Mouse (Mus musculus): ENCODE data around the gene Sytl2. TPM values are rescaled to one million over a fixed set of nuclear protein-coding genes. Genes with fewer than 3 reads are reported as not detected.
A peak's percentile ranks its signal among the peaks of the same experiment; 100 is the strongest.

Sytl2 gene
- 0.97 and 1.2 TPM in 2 replicates for polyA plus RNA-seq (2015; fragmentation: Nextera tagmentation; extraction: Ambion mirVana)

DNA sequence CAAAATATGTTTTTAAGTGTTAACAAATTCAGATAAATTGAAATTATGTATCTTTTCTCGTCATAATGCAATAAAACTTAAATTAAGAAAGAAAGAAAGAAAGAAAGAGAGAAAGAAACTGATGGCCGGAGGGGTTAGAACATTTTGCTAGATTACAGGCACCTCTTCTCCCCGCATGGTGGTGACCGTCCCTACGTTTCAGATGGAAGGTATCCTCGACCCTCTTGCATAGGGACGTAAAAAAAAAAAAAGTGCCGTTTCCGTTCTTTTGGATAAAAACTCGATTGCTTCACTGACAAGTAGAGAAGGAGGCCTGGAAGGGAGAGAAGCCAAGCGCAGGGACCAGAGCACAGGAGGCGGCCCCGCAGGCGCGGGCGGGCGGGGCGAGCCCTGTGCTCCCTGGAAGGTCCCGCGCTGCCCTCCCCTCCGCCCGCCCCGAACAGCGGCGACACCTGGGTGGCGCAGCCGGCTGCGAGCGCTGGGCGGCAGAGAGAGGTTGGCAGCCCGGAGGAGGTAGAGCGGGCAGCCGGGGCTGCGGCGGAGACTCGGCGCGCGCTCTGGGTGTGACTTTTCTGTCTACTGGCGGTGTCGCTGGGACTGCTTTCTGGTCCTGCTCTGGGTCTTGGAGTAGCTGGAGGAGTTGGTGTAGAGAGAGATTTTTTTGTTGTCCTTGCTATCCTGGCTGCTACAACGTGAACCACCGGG lies at the start of gene Sytl2:
Sytl2 (plus strand) TSS at position 311 of the 705 bp plus-strand sequence.
- Histone ChIP-seq H3K27me3 (peaks cover 3% of the 10 kb centered on the region; the same call in 1 of the 2 replicates), H3K4me1 (peaks cover 11% of the 10 kb centered on the region), H3K36me3 (no peaks in the 10 kb centered on the region), H3K9me3 (no peaks in the 10 kb centered on the region), H3K4me3 (peak within 1 kb of the TSS; percentile 67), H3K9ac (replicated peaks) (peak within 1 kb of the TSS; percentile 66), H3K4me2 (replicated peaks) (peak within 1 kb of the TSS; percentile 100), H3K27ac (replicated peaks) (no peak within 1 kb of the TSS)
- WGBS = under 1% methylated on average over 43 of the region's 43 CpGs
- peak; percentile 89 for ATAC-seq (replicated peaks)

DNA sequence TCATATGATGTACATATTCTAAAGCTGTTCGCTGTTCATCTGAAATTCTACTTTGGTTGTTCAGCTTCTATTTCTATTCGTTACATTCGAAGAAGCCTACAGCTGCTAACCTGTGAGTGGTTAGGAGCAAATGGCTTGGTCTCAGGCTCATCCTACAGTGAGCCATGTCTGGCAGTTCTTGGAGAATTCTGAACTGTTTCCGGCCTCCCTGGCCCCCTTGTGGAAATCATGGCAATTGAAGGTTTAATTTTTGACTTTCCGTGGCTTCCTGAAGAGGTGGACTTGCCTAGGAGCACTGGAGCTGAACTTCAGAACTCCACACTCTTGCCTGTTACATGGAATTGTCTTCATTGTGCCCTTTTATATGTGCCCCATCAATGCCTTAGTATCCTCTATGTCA lies 49.1 kb upstream of the Sytl2 start:
- H3K4me3 ChIP-seq = no peak overlapping the region
- H3K4me1 ChIP-seq = no peaks in the 10 kb centered on the region
- no peak overlapping the region for H3K4me2 ChIP-seq (replicated peaks)
- no peaks in the 10 kb centered on the region for H3K27me3 ChIP-seq
- WGBS = 73% methylated on average over 5 of the region's 5 CpGs
- no peaks in the 10 kb centered on the region for H3K36me3 ChIP-seq
- no peaks in the 10 kb centered on the region for H3K9me3 ChIP-seq
- H3K27ac ChIP-seq (replicated peaks) = no peak overlapping the region
- no peak for ATAC-seq (replicated peaks)
- H3K9ac ChIP-seq (replicated peaks) = no peak overlapping the region

DNA sequence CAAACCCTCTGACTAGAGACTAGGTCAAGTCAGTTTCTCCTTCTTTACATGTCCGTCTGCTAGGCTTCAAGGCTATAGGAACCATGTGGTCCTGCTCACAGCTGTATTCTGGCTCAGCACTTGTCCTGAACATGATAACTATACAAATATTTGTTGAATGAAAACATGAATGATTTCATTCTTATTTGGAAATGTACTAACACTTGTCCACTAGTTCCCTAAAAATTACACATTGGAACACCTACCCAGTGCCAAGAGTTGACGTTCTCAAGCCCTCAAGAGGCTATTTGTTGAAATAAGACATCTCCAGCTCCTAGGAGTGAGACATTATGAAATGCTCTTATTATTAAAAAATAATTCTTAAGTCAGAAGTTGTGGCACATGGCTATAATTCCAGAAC lies 43.4 kb upstream of the Sytl2 start:
- Histone ChIP-seq H3K27me3 (no peaks in the 10 kb centered on the region), H3K27ac (replicated peaks) (no peak overlapping the region), H3K4me3 (no peak overlapping the region), H3K9ac (replicated peaks) (no peak overlapping the region), H3K36me3 (no peaks in the 10 kb centered on the region), H3K4me1 (peaks cover 14% of the 10 kb centered on the region), H3K9me3 (no peaks in the 10 kb centered on the region), H3K4me2 (replicated peaks) (no peak overlapping the region)
- no peak for ATAC-seq (replicated peaks)
- 92% methylated on average over 2 of the region's 2 CpGs for WGBS

DNA sequence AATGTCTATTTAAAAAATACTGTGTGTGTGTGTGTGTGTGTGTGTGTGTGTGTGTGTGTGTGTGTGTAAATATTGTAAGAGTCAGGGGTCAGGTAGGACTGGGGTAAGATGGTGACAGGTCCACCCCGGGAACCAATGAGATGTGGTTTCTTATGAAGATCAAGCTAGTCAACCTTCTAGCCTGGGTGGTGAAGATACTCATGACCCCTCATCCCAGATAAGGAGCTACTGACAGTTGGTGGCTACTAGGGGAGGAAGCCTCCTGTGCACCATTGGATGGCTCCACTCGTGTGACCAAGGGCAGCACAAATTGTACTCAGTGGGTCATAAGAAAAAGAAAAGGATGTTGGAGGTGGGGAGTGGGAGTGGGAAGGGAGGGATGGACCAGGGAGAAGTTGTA lies 42.2 kb upstream of the Sytl2 start:
- no peak for ATAC-seq (replicated peaks)
- Histone ChIP-seq H3K4me3 (no peak overlapping the region), H3K4me2 (replicated peaks) (no peak overlapping the region), H3K9me3 (no peaks in the 10 kb centered on the region), H3K27ac (replicated peaks) (no peak overlapping the region), H3K9ac (replicated peaks) (no peak overlapping the region), H3K4me1 (peaks cover 14% of the 10 kb centered on the region), H3K27me3 (no peaks in the 10 kb centered on the region), H3K36me3 (no peaks in the 10 kb centered on the region)
- WGBS = 91% methylated on average over 2 of the region's 2 CpGs

DNA sequence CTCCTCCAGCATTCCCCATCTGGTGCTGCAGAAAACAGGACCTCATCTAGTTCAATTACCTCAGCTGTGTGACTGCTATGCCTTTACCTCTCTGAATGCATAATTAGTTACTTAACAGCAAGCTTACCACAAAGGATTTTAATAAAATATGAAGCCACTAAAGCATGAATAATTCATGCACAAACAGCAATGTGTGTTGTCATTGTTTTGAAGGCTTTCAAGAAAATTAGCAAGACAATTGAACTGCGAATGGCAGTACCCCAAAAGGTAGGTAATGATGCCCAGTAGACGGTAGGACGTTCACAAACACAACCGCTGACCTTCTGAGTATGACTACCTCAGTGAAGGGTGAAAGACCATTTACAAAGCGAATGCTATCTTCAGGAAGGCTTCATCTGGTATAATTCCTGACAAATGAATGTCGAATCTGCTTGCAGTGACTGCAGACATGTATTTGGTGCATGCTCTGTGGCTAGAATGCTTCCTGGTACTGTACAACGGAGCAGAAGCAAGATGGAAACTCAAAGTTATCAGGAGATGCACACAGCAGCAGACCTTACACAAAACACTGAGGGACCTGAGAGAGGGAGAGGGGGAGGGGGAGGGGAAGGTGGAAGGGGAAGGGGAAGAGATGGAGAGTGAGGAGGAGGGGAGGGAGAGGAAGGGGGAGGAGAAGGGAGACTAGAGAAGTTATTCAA lies 40.0 kb upstream of the Sytl2 start:
- Histone ChIP-seq H3K4me1 (peaks cover 18% of the 10 kb centered on the region), H3K4me2 (replicated peaks) (peak overlapping the region; percentile 40), H3K4me3 (no peak overlapping the region), H3K27ac (replicated peaks) (peak overlapping the region; percentile 89), H3K9ac (replicated peaks) (no peak overlapping the region), H3K36me3 (no peaks in the 10 kb centered on the region), H3K9me3 (no peaks in the 10 kb centered on the region), H3K27me3 (no peaks in the 10 kb centered on the region)
- WGBS = 10% methylated on average over 7 of the region's 7 CpGs
- peak; percentile 81 for ATAC-seq (replicated peaks)

DNA sequence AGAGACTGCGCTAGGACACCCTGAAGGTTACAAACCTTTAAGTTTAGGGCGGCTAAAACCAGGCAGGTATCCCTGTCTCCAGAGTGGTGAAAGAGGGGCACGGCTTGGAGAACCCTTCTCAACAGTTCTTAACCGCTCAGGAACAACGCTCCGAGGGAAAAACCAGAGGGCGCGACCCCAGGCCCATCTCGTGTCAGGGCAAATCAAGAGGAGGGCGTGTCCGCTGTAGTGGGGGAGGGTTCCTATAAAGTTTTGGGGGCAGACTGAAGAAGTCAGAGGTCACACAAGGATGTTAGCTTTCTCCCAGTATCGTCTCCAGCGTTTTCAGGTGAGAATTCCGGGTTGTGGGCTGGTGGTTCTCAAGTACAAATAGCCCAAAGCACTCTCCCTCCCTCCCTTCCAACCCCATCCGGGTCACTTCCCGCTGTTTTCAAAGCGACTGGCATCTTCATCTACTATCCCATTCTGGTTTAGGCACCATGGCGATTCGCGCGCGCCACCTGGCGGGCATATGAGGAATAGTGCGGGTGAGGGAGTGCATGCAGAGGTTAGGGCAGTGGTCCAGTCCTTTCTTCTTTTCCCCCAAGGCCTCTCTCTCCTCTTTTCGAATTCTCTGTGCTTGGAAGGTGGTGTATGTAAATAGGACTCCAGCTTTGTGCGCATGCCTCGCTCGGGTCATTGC lies 36.6 kb upstream of the Sytl2 start, which contains the start of gene Ccdc83:
Ccdc83 (minus strand) TSS at position 489 of the 682 bp plus-strand sequence.
- Histone ChIP-seq H3K27ac (replicated peaks) (no peak within 1 kb of the TSS), H3K4me3 (peak within 1 kb of the TSS; percentile 20), H3K4me2 (replicated peaks) (peak within 1 kb of the TSS; percentile 45), H3K9me3 (no peaks in the 10 kb centered on the region), H3K27me3 (no peaks in the 10 kb centered on the region), H3K36me3 (no peaks in the 10 kb centered on the region), H3K9ac (replicated peaks) (0 out of 2 replicates have a peak within 1 kb of the TSS, but pooled peaks have one; percentile 26), H3K4me1 (peaks cover 18% of the 10 kb centered on the region)
- peak; percentile 80 for ATAC-seq (replicated peaks)
- 6% methylated on average over 28 of the region's 28 CpGs for WGBS

DNA sequence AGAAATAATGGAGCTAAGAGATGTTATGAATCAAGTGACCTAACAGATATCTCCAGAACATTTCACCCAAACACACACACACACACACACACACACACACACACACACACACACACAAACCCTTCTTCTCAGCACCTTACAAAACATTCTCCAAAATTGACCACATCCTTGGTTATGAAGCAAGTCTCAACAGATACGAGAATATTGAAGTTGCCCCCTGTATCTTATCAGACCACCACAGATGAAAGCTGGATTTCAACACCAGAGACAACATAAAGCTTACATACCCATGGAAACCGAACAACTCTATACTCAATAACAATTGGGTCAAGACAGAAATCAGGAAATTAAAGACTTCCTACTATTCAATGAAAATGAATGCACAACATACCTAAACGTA lies 31.9 kb upstream of the Sytl2 start:
- ATAC-seq (replicated peaks) = no peak
- 86% methylated on average over 3 of the region's 3 CpGs for WGBS
- no peak overlapping the region for H3K27ac ChIP-seq (replicated peaks)
- peaks cover 4% of the 10 kb centered on the region for H3K4me1 ChIP-seq
- no peak overlapping the region for H3K4me3 ChIP-seq
- no peak overlapping the region for H3K9ac ChIP-seq (replicated peaks)
- H3K27me3 ChIP-seq = no peaks in the 10 kb centered on the region
- H3K36me3 ChIP-seq = no peaks in the 10 kb centered on the region
- H3K4me2 ChIP-seq (replicated peaks) = no peak overlapping the region
- H3K9me3 ChIP-seq = no peaks in the 10 kb centered on the region

DNA sequence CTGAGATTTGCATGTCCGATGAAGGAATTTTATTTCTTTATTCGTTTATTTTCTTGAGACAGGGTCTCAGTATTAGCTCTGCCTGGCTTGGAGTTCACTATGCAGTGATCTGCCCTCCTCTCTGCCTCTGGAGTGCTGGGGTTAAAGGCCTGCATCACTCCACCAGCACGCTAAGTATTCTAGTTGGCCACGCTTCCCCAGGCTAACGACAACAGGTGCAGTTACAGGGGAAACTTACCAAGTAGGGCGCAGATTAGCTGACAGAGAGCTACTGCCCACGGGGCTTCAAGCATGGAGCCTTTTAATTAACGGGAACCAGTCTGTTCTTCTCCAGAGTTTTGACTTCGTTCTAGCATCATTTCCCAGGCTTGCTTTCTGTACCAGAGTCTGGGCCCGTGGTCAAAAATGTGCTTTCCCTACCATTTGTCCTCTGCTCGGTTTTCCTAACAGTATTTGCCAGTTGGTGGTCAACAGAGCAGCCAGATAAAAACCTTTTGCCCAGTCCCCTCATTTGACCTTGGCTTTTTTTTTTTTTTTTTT lies 27.4 kb upstream of the Sytl2 start:
- WGBS = 53% methylated on average over 11 of the region's 11 CpGs
- H3K9ac ChIP-seq (replicated peaks) = no peak overlapping the region

DNA sequence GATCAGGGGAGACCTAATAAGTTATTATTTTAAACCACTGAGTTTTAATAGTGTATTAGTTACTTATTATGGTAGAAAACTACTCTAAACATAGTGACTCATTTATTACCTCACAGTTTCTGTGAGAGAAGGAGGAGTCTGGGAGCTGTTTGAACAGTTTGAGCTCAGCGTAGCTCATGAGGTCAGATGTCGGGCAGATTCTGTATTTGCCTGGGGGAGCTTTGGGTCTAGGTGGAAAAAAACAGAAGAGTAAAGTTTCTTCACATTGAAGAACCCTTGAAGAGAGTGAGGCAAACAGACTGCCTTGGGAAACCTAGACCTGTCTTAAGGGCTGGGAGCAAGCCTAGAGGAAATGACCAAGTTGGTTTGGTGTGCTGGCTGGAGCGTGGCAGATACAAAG lies 24.8 kb upstream of the Sytl2 start:
- Histone ChIP-seq H3K27me3 (no peaks in the 10 kb centered on the region), H3K4me3 (no peak overlapping the region), H3K9me3 (no peaks in the 10 kb centered on the region), H3K4me2 (replicated peaks) (no peak overlapping the region), H3K36me3 (no peaks in the 10 kb centered on the region), H3K9ac (replicated peaks) (no peak overlapping the region), H3K4me1 (no peaks in the 10 kb centered on the region), H3K27ac (replicated peaks) (no peak overlapping the region)
- no peak for ATAC-seq (replicated peaks)
- WGBS = 88% methylated on average over 3 of the region's 3 CpGs

More for the DNA sequence above, 27.4 kb upstream of the Sytl2 start:
- no peaks in the 10 kb centered on the region for H3K36me3 ChIP-seq
- no peak overlapping the region for H3K27ac ChIP-seq (replicated peaks)
- no peak overlapping the region for H3K4me3 ChIP-seq
- no peak overlapping the region for H3K4me2 ChIP-seq (replicated peaks)
- H3K27me3 ChIP-seq = no peaks in the 10 kb centered on the region
- no peak for ATAC-seq (replicated peaks)
- no peaks in the 10 kb centered on the region for H3K4me1 ChIP-seq
- no peaks in the 10 kb centered on the region for H3K9me3 ChIP-seq

DNA sequence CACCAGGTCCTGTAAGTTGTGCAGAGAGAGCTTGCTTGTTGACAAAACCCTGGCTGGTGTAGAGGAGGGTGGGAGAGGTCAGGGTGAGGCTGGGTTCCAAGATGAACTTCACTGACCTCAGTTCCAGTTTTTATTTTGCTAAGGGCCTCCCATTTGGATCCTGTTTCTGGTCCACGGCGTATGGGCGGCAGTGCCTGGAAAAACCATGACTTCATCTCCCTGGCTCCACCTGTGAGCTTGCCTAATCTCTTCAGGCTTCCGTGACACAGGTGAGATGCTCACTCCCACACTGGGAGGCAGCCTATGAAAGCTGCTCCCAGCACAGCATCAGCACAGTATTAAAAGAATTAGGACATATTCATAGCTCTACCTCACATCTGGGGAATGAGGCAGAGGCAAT lies 24.3 kb upstream of the Sytl2 start:
- no peaks in the 10 kb centered on the region for H3K4me1 ChIP-seq
- 83% methylated on average over 4 of the region's 4 CpGs for WGBS
- no peak overlapping the region for H3K4me2 ChIP-seq (replicated peaks)
- H3K36me3 ChIP-seq = no peaks in the 10 kb centered on the region
- H3K9ac ChIP-seq (replicated peaks) = no peak overlapping the region
- H3K4me3 ChIP-seq = no peak overlapping the region
- ATAC-seq (replicated peaks) = no peak
- no peak overlapping the region for H3K27ac ChIP-seq (replicated peaks)
- H3K27me3 ChIP-seq = no peaks in the 10 kb centered on the region
- H3K9me3 ChIP-seq = no peaks in the 10 kb centered on the region

DNA sequence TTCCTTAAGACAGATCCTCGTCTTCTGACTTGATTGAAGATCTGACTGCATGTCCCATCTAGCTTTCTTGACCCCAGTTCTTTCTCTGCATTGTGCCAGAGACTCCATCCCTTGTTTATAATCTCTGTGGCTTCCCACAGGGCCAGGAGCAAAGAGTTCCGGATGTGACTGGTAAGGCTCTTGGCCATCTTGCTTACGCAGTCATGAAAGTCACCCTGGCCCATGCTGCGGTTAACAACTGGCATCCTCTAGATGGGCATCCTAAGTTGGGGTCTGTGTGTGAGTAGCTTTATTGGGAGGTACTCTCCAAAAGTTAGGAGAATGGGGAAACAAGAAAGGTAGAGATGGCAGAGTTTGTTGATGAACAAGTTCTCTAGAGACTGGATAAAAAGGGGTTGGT lies 22.9 kb upstream of the Sytl2 start:
- 93% methylated on average over 4 of the region's 4 CpGs for WGBS
- Histone ChIP-seq H3K4me1 (no peaks in the 10 kb centered on the region), H3K4me3 (no peak overlapping the region), H3K36me3 (no peaks in the 10 kb centered on the region), H3K4me2 (replicated peaks) (no peak overlapping the region), H3K9ac (replicated peaks) (no peak overlapping the region), H3K27ac (replicated peaks) (no peak overlapping the region), H3K27me3 (no peaks in the 10 kb centered on the region), H3K9me3 (no peaks in the 10 kb centered on the region)
- no peak for ATAC-seq (replicated peaks)

All from forebrain, embryonic 15.5 days (tissue).